Mouse (Mus musculus): Measurements from ENCODE around the gene Tph1. TPM values are rescaled to one million over a fixed set of nuclear protein-coding genes. Genes with fewer than 3 reads are reported as not detected.

Tph1 gene
- polyA plus RNA-seq, 1 experiment: not detected

- H3K27ac ChIP-seq (ENCODE audit: insufficient read depth, low read depth, low read length): peak overlapping the region; percentile 86
- H3K4me1 ChIP-seq (ENCODE audit: control insufficient read depth, insufficient read depth, low read length): peaks cover 30% of the 10 kb centered on the region
Observed at GRCm38 (mm10) chr7:46606391-46607030, 65.8 kb downstream of the Tph1 start.

GRCm38 (mm10) chr7:46603051-46603450, 69.3 kb downstream of the Tph1 start:
- Histone ChIP-seq H3K4me1 (ENCODE audit: control insufficient read depth, insufficient read depth, low read length) (peaks cover 16% of the 10 kb centered on the region), H3K27ac (ENCODE audit: insufficient read depth, low read depth, low read length) (no peak overlapping the region), H3K4me3 (ENCODE audit: insufficient read depth, low read length) (no peak overlapping the region)
- TF ChIP-seq CTCF (IDR thresholded peaks at IDR 0.05; ENCODE audit: low read depth, low read length) (no peak), POLR2A (IDR thresholded peaks at IDR 0.05; ENCODE audit: borderline replicate concordance, low read depth, low read length) (no peak)

More at GRCm38 (mm10) chr7:46606391-46607030, 65.8 kb downstream of the Tph1 start:
- TF ChIP-seq POLR2A (IDR thresholded peaks at IDR 0.05; ENCODE audit: borderline replicate concordance, low read depth, low read length): no peak
- TF ChIP-seq CTCF (IDR thresholded peaks at IDR 0.05; ENCODE audit: low read depth, low read length): peak; percentile 94
- no peak overlapping the region for H3K4me3 ChIP-seq (ENCODE audit: insufficient read depth, low read length)

GRCm38 (mm10) chr7:46602079-46602478, 70.3 kb downstream of the Tph1 start:
- Histone ChIP-seq H3K27ac (ENCODE audit: insufficient read depth, low read depth, low read length) (no peak overlapping the region), H3K4me1 (ENCODE audit: control insufficient read depth, insufficient read depth, low read length) (peaks cover 14% of the 10 kb centered on the region), H3K4me3 (ENCODE audit: insufficient read depth, low read length) (no peak overlapping the region)
- TF ChIP-seq CTCF (IDR thresholded peaks at IDR 0.05; ENCODE audit: low read depth, low read length) (no peak), POLR2A (IDR thresholded peaks at IDR 0.05; ENCODE audit: borderline replicate concordance, low read depth, low read length) (no peak)

- Histone ChIP-seq H3K4me1 (ENCODE audit: control insufficient read depth, insufficient read depth, low read length) (peaks cover 7% of the 10 kb centered on the region; the same call in 1 of the 2 replicates), H3K4me3 (ENCODE audit: insufficient read depth, low read length) (no peak overlapping the region), H3K27ac (ENCODE audit: insufficient read depth, low read depth, low read length) (no peak overlapping the region)
- TF ChIP-seq POLR2A (IDR thresholded peaks at IDR 0.05; ENCODE audit: borderline replicate concordance, low read depth, low read length) (no peak), CTCF (IDR thresholded peaks at IDR 0.05; ENCODE audit: low read depth, low read length) (no peak)
Observed at GRCm38 (mm10) chr7:46601097-46601496, 71.2 kb downstream of the Tph1 start.

GRCm38 (mm10) chr7:46597006-46597405, 75.3 kb downstream of the Tph1 start:
- no peak overlapping the region for H3K27ac ChIP-seq (ENCODE audit: insufficient read depth, low read depth, low read length)
- no peak for TF ChIP-seq CTCF (IDR thresholded peaks at IDR 0.05; ENCODE audit: low read depth, low read length)
- TF ChIP-seq POLR2A (IDR thresholded peaks at IDR 0.05; ENCODE audit: borderline replicate concordance, low read depth, low read length): no peak
- no peak overlapping the region for H3K4me3 ChIP-seq (ENCODE audit: insufficient read depth, low read length)
- peaks cover 3% of the 10 kb centered on the region; the same call in 1 of the 2 replicates for H3K4me1 ChIP-seq (ENCODE audit: control insufficient read depth, insufficient read depth, low read length)

Other genes starting within 250 kb of the Tph1 start
- gene Sergef, start 32.7 kb downstream of the Tph1 start, polyA plus RNA-seq (2012; ENCODE audit: insufficient read depth, insufficient read length, missing spikeins): 7.0 and 7.4 TPM in 2 replicates
- gene Saal1, start 38.1 kb upstream of the Tph1 start, polyA plus RNA-seq (2012; ENCODE audit: insufficient read depth, insufficient read length, missing spikeins): 7.9 and 8.1 TPM in 2 replicates
- 5.0 and 6.2 TPM in 2 replicates for gene Saa3, start 43.2 kb upstream of the Tph1 start, polyA plus RNA-seq (2012; ENCODE audit: insufficient read depth, insufficient read length, missing spikeins)
- not detected in 2 replicates for gene Saa4, start 60.1 kb upstream of the Tph1 start, polyA plus RNA-seq (2012; ENCODE audit: insufficient read depth, insufficient read length, missing spikeins)
- not detected in 2 replicates for gene Saa1, start 70.4 kb upstream of the Tph1 start, polyA plus RNA-seq (2012; ENCODE audit: insufficient read depth, insufficient read length, missing spikeins)
- gene Saa2, start 79.3 kb upstream of the Tph1 start, polyA plus RNA-seq (2012; ENCODE audit: insufficient read depth, insufficient read length, missing spikeins): not detected in 2 replicates
- gene Hps5, start 123.5 kb upstream of the Tph1 start, polyA plus RNA-seq (2012; ENCODE audit: insufficient read depth, insufficient read length, missing spikeins): 39.6 and 40.9 TPM in 2 replicates
- 37.0 and 40.5 TPM in 2 replicates for gene Gtf2h1, start 123.6 kb upstream of the Tph1 start, polyA plus RNA-seq (2012; ENCODE audit: insufficient read depth, insufficient read length, missing spikeins)
- 344 and 355 TPM in 2 replicates for gene Ldha, start 168.9 kb upstream of the Tph1 start, polyA plus RNA-seq (2012; ENCODE audit: insufficient read depth, insufficient read length, missing spikeins)
- gene Ldhc, start 188.7 kb upstream of the Tph1 start, polyA plus RNA-seq (2012; ENCODE audit: insufficient read depth, insufficient read length, missing spikeins): not detected in 2 replicates
- gene Tsg101, start 247.4 kb upstream of the Tph1 start, polyA plus RNA-seq (2012; ENCODE audit: insufficient read depth, insufficient read length, missing spikeins): 103 and 112 TPM in 2 replicates